Mouse (Mus musculus) MEL (cell line): ENCODE measurements around the gene Ly6g5c. TPM values are rescaled to one million over a fixed set of nuclear protein-coding genes. Genes with fewer than 3 reads are reported as not detected.

Experiments used
- DNase-seq: peaks from one replicate; pipeline ENCODE4 v3.0.0; 2011; ENCODE audit warnings: low read depth, low spot score
- H3K27ac ChIP-seq: 2 replicates; pipeline ENCODE4 v1.5.1; 2012; ENCODE audit warnings: low read depth, mild to moderate bottlenecking, control low read depth, low read length, moderate library complexity; ENCODE audit not compliant: control insufficient read depth
- H3K27me3 ChIP-seq, 2 experiments: fragments of 150-350 bp in 1 of 2; sonication (generic) in 1 of 2; 2 replicates each; pipeline ENCODE4 v1.6.1; 2012; ENCODE audit warnings: low read length in 2 of 2, mild to moderate bottlenecking in 2 of 2, improper control_type of control experiment in 1 of 2, moderate library complexity in 1 of 2; ENCODE audit not compliant: insufficient read depth in 2 of 2, control insufficient read depth in 1 of 2
- H3K36me3 ChIP-seq, 2 experiments: 2 replicates each; pipeline ENCODE4 v1.6.1; 2012 to 2014; ENCODE audit warnings: low read length in 2 of 2, improper control_type of control experiment in 1 of 2, inconsistent platforms in 1 of 2, mild to moderate bottlenecking in 1 of 2; ENCODE audit not compliant: insufficient read depth in 2 of 2, control insufficient read depth in 1 of 2
- H3K4me1 ChIP-seq, 2 experiments: fragments of 150-350 bp in 1 of 2; sonication (generic) in 1 of 2; 2 replicates each; pipeline ENCODE4 v1.6.1; 2012; ENCODE audit warnings: low read length in 2 of 2, improper control_type of control experiment in 1 of 2, mild to moderate bottlenecking in 1 of 2; ENCODE audit not compliant: insufficient read depth in 2 of 2, control insufficient read depth in 1 of 2
- H3K4me3 ChIP-seq, 2 experiments: fragments of 150-350 bp in 1 of 2; sonication (generic) in 1 of 2; 2 replicates each; pipeline ENCODE4 v1.5.1; 2012; ENCODE audit warnings: low read depth in 2 of 2, low read length in 2 of 2, mild to moderate bottlenecking in 2 of 2, moderate library complexity in 2 of 2, control low read depth in 1 of 2, improper control_type of control experiment in 1 of 2; ENCODE audit not compliant: control insufficient read depth in 1 of 2, insufficient read depth in 1 of 2
- H3K79me2 ChIP-seq: 2 replicates; pipeline ENCODE4 v1.6.1; 2012; ENCODE audit warnings: mild to moderate bottlenecking, low read length, moderate library complexity; ENCODE audit not compliant: control insufficient read depth, poor library complexity, insufficient read depth
- H3K9ac ChIP-seq: 2 replicates; pipeline ENCODE4 v1.6.1; 2012; ENCODE audit warnings: low read depth, mild to moderate bottlenecking, control low read depth, low read length, moderate library complexity; ENCODE audit not compliant: control insufficient read depth, poor library complexity, severe bottlenecking
- H3K9me3 ChIP-seq: fragments of 150-350 bp; sonication (generic); replicated peaks from 2 replicates; pipeline ENCODE4 v1.6.1; 2012; ENCODE audit warnings: mild to moderate bottlenecking, low read length, improper control_type of control experiment, moderate library complexity; ENCODE audit not compliant: insufficient read depth
- BHLHE40 ChIP-seq: IDR thresholded peaks from 2 replicates; pipeline ENCODE4 v1.6.1; 2012; ENCODE audit warnings: low read depth, mild to moderate bottlenecking, inconsistent platforms, low read length, improper control_type of control experiment, borderline replicate concordance
- CHD1 ChIP-seq: IDR thresholded peaks from 2 replicates; pipeline ENCODE4 v1.6.1; 2012; ENCODE audit warnings: low read depth, mild to moderate bottlenecking, inconsistent platforms, low read length, improper control_type of control experiment
- CHD2 ChIP-seq: IDR thresholded peaks from 2 replicates; pipeline ENCODE4 v1.6.1; 2011; ENCODE audit warnings: low read length, improper control_type of control experiment
- E2F4 ChIP-seq: IDR thresholded peaks from 2 replicates; pipeline ENCODE4 v1.6.1; 2011; ENCODE audit warnings: low read depth, low read length, improper control_type of control experiment, borderline replicate concordance
- EP300 ChIP-seq, 2 experiments: IDR thresholded peaks; 2 replicates each; pipeline ENCODE4 v1.6.1; 2011; ENCODE audit warnings: improper control_type of control experiment in 2 of 2, low read length in 2 of 2, low read depth in 1 of 2, mild to moderate bottlenecking in 1 of 2
- ETS1 ChIP-seq: IDR thresholded peaks from 2 replicates; pipeline ENCODE4 v1.6.1; 2012; ENCODE audit warnings: low read depth, mild to moderate bottlenecking, inconsistent platforms, low read length, improper control_type of control experiment, moderate library complexity
- GABPA ChIP-seq: IDR thresholded peaks from 2 replicates; pipeline ENCODE4 v1.6.1; 2012; ENCODE audit warnings: low read depth, mild to moderate bottlenecking, inconsistent platforms, low read length, improper control_type of control experiment, moderate library complexity
- GATA1 ChIP-seq: IDR thresholded peaks from 2 replicates; pipeline ENCODE4 v1.6.1; 2011; ENCODE audit warnings: low read depth, low read length, improper control_type of control experiment
- HCFC1 ChIP-seq: IDR thresholded peaks from 2 replicates; pipeline ENCODE4 v1.6.1; 2012; ENCODE audit warnings: low read depth, mild to moderate bottlenecking, inconsistent platforms, low read length, improper control_type of control experiment, moderate library complexity
- JUND ChIP-seq: IDR thresholded peaks from 2 replicates; pipeline ENCODE4 v1.6.1; 2011; ENCODE audit warnings: low read depth, mild to moderate bottlenecking, improper control_type of control experiment, low read length
- MAFK ChIP-seq: IDR thresholded peaks from 2 replicates; pipeline ENCODE4 v1.6.1; 2011; ENCODE audit warnings: low read depth, mild to moderate bottlenecking, low read length, improper control_type of control experiment, borderline replicate concordance
- MAX ChIP-seq: IDR thresholded peaks from 2 replicates; pipeline ENCODE4 v1.6.1; 2011; ENCODE audit warnings: low read length, improper control_type of control experiment
- MAZ ChIP-seq: IDR thresholded peaks from 2 replicates; pipeline ENCODE4 v1.6.1; 2012; ENCODE audit warnings: low read depth, mild to moderate bottlenecking, inconsistent platforms, low read length, improper control_type of control experiment
- MXI1 ChIP-seq: IDR thresholded peaks from 2 replicates; pipeline ENCODE4 v1.6.1; 2011; ENCODE audit warnings: mild to moderate bottlenecking, low read depth, low read length, improper control_type of control experiment
- MYB ChIP-seq: IDR thresholded peaks from 2 replicates; pipeline ENCODE4 v1.6.1; 2011; ENCODE audit warnings: mild to moderate bottlenecking, low read depth, low read length, improper control_type of control experiment
- POLR2A ChIP-seq, 2 experiments: IDR thresholded peaks; 2 replicates each; pipeline ENCODE4 v1.6.1; 2011 to 2012; ENCODE audit warnings: low read length in 2 of 2, mild to moderate bottlenecking in 2 of 2, control low read depth in 1 of 2, improper control_type of control experiment in 1 of 2, low read depth in 1 of 2, moderate library complexity in 1 of 2; ENCODE audit not compliant: control insufficient read depth in 1 of 2, insufficient read depth in 1 of 2, poor library complexity in 1 of 2
- POLR2AphosphoS2 ChIP-seq: IDR thresholded peaks from 2 replicates; pipeline ENCODE4 v1.6.1; 2011; ENCODE audit warnings: low read length, improper control_type of control experiment
- POLR2AphosphoS5 ChIP-seq: IDR thresholded peaks from 2 replicates; pipeline ENCODE4 v1.6.1; 2012; ENCODE audit warnings: low read depth, borderline replicate concordance, mild to moderate bottlenecking, inconsistent platforms, low read length, moderate library complexity, mixed read lengths
- RAD21 ChIP-seq: IDR thresholded peaks from 2 replicates; pipeline ENCODE4 v1.6.1; 2011; ENCODE audit warnings: mild to moderate bottlenecking, low read depth, low read length, improper control_type of control experiment
- RCOR1 ChIP-seq: IDR thresholded peaks from 2 replicates; pipeline ENCODE4 v1.6.1; 2012; ENCODE audit warnings: low read depth, mild to moderate bottlenecking, inconsistent platforms, low read length, improper control_type of control experiment
- SMC3 ChIP-seq: IDR thresholded peaks from 2 replicates; pipeline ENCODE4 v1.6.1; 2011; ENCODE audit warnings: low read depth, low read length, improper control_type of control experiment
- TAL1 ChIP-seq: IDR thresholded peaks from 2 replicates; pipeline ENCODE4 v1.6.1; 2012; ENCODE audit warnings: mild to moderate bottlenecking, inconsistent platforms, low read length, moderate library complexity, mixed read lengths
- TCF12 ChIP-seq: IDR thresholded peaks from 2 replicates; pipeline ENCODE4 v1.6.1; 2014; ENCODE audit warnings: low read depth, mild to moderate bottlenecking, inconsistent platforms, low read length, improper control_type of control experiment, moderate library complexity
- USF2 ChIP-seq, 2 experiments: IDR thresholded peaks; 2 replicates each; pipeline ENCODE4 v1.6.1; 2011 to 2012; ENCODE audit warnings: improper control_type of control experiment in 2 of 2, low read length in 2 of 2, borderline replicate concordance in 1 of 2, inconsistent platforms in 1 of 2, low read depth in 1 of 2, mild to moderate bottlenecking in 1 of 2; ENCODE audit not compliant: insufficient read depth in 1 of 2
- ZKSCAN1 ChIP-seq: IDR thresholded peaks from 2 replicates; pipeline ENCODE4 v1.6.1; 2012; ENCODE audit warnings: low read depth, mild to moderate bottlenecking, inconsistent platforms, low read length, improper control_type of control experiment, moderate library complexity
- ZMIZ1 ChIP-seq: IDR thresholded peaks from 2 replicates; pipeline ENCODE4 v1.6.1; 2012; ENCODE audit warnings: low read depth, mild to moderate bottlenecking, inconsistent platforms, low read length, improper control_type of control experiment, moderate library complexity
- ZNF384 ChIP-seq: IDR thresholded peaks from 2 replicates; pipeline ENCODE4 v1.6.1; 2012; ENCODE audit warnings: low read depth, mild to moderate bottlenecking, inconsistent platforms, low read length, improper control_type of control experiment
- polyA plus RNA-seq, 2 experiments: library from polyadenylated mRNA; stranded (reverse) in 1 of 2; unstranded in 1 of 2; fragments of >175 nt in 1 of 2; fragments of >200 nt in 1 of 2; gene quantifications; 2 replicates each; pipeline versions ENCODE4 v1.2.1 to v1.2.4; 2012; ENCODE audit warnings: low replicate concordance in 2 of 2, low read depth in 1 of 2; ENCODE audit not compliant: insufficient read length in 2 of 2, insufficient read depth in 1 of 2, missing spikeins in 1 of 2
- total RNA-seq: library from RNA; depleted of rRNA; stranded (reverse); fragments of 300-350 nt; gene quantifications from 2 replicates; pipeline ENCODE4 v1.2.3, GENCODE M21; 2012

Ly6g5c gene
- total and polyA plus RNA-seq, 3 experiments, result not detected

GRCm38 (mm10) chr17:35071454-35071853, 36.6 kb upstream of the Ly6g5c start:
- no peak for DNase-seq
- Histone ChIP-seq H3K79me2 (no peaks in the 10 kb centered on the region), H3K9ac (no peak overlapping the region), H3K9me3 (no peaks in the 10 kb centered on the region), H3K36me3 (no peaks in the 10 kb centered on the region; a peak in 1 of 4 replicates), H3K27me3 (no peaks in the 10 kb centered on the region), H3K4me3 (no peak overlapping the region), H3K27ac (no peak overlapping the region), H3K4me1 (peaks cover 0 to 16% of the 10 kb centered on the region in 2 experiments; a peak in 3 of 4 replicates)
- TF ChIP-seq EP300 (IDR thresholded peaks at IDR 0.05; ENCODE audit: low read depth in 1 of 2, low read length in 2 of 2) (no peak), HCFC1 (no peak), ZKSCAN1 (no peak), GABPA (no peak), MXI1 (no peak), CHD2 (no peak), USF2 (IDR thresholded peaks at IDR 0.05; ENCODE audit: borderline replicate concordance in 1 of 2, insufficient read depth in 1 of 2, low read depth in 1 of 2, low read length in 2 of 2) (no peak), MAFK (no peak), MAZ (no peak), E2F4 (no peak), SMC3 (no peak), CHD1 (no peak), POLR2AphosphoS2 (no peak), ETS1 (no peak), BHLHE40 (no peak), TAL1 (no peak), POLR2AphosphoS5 (no peak), MAX (no peak)

- no peak overlapping the region for H3K27ac ChIP-seq
- no peaks in the 10 kb centered on the region for H3K9me3 ChIP-seq
- H3K79me2 ChIP-seq, result no peaks in the 10 kb centered on the region
- H3K9ac ChIP-seq, result no peak overlapping the region
- TF ChIP-seq MAX (no peak), CHD1 (no peak), MYB (no peak), TCF12 (no peak), POLR2AphosphoS2 (no peak), ZNF384 (no peak), GATA1 (no peak), HCFC1 (no peak), POLR2A (IDR thresholded peaks at IDR 0.05; ENCODE audit: control insufficient read depth in 1 of 2, insufficient read depth in 1 of 2, low read depth in 1 of 2, low read length in 2 of 2, poor library complexity in 1 of 2) (no peak), MXI1 (no peak), RAD21 (no peak), JUND (no peak), BHLHE40 (no peak), E2F4 (no peak), SMC3 (no peak), ETS1 (no peak), ZMIZ1 (no peak), RCOR1 (no peak)
- TF ChIP-seq, all 39 proteins: peak for 0
- Histone ChIP-seq H3K36me3 (peaks cover 0 to 4% of the 10 kb centered on the region in 2 experiments; a peak in 2 of 4 replicates), H3K4me3 (no peak overlapping the region), H3K4me1 (peaks cover 2 to 11% of the 10 kb centered on the region in 2 experiments; a peak in 2 of 4 replicates), H3K27me3 (no peaks in the 10 kb centered on the region)
- no peak for DNase-seq
These were observed 34.0 kb upstream of the Ly6g5c start for GRCm38 (mm10) chr17:35074097-35074496.
